Mouse (Mus musculus) cortical plate, adult 2 months (tissue): ENCODE measurements around the gene Plpp4.

ENCODE experiments used
- CTCF ChIP-seq: fragments of 200-500 bp; IDR thresholded peaks from 2 replicates; pipeline ENCODE4 v1.5.1; 2011; ENCODE audit warnings: mild to moderate bottlenecking, control low read depth, low read length; ENCODE audit not compliant: insufficient read depth; ENCODE audit errors: extremely low read depth
- POLR2A ChIP-seq: fragments of 200-500 bp; IDR thresholded peaks from 2 replicates; pipeline ENCODE4 v1.6.1; 2011; ENCODE audit warnings: mild to moderate bottlenecking, low read length, control low read depth; ENCODE audit not compliant: insufficient read depth; ENCODE audit errors: extremely low read depth

DNA sequence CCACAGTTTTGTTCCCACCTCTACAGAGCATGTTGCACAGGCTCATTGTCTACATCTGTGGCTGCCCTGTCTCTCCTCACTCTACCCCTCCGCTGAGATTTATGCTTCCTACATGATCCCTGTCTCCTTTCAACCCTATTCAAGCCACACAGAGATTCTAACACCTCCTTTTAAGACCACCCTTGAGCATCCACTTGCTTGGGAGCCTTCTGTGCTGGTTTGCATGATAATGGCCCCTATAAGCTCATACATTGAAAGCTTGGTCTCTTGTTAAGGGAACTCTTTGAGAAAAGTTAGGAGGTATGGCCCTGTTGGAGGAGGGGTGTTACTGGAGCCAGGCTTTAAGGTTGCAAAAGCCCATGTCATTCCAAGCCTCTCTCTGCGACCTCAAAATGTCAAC lies 155.9 kb downstream of the Plpp4 start:
- no peak for TF ChIP-seq CTCF
- no peak for TF ChIP-seq POLR2A
